Mouse (Mus musculus) kidney, postnatal 0 days (tissue): ENCODE measurements around the gene Letm1. TPM values are rescaled to one million over a fixed set of nuclear protein-coding genes. Genes with fewer than 3 reads are reported as not detected.

Source experiments
- ATAC-seq: fragments of 200-750 bp; cut with Nextera tagmentation; replicated peaks from 2 replicates; pipeline ENCODE4 v1.8.0; 2017; ENCODE audit warnings: low read depth, moderate number of reproducible peaks, moderate TSS enrichment, moderate library complexity; ENCODE audit not compliant: low FRiP score
- DNase-seq: peaks from one replicate; pipeline ENCODE4 v3.0.0-alpha.2; 2016; ENCODE audit warnings: low spot score
- H3K27ac ChIP-seq: fragments of 300-500 bp; sonication (generic); 2 replicates; pipeline ENCODE4 v1.5.1; 2014; ENCODE audit warnings: mild to moderate bottlenecking
- H3K27me3 ChIP-seq: fragments of 300-500 bp; sonication (generic); 2 replicates; pipeline ENCODE4 v1.6.1; 2014; ENCODE audit warnings: low read length, mixed read lengths; ENCODE audit not compliant: insufficient read depth
- H3K36me3 ChIP-seq: fragments of 300-500 bp; sonication (generic); 2 replicates; pipeline ENCODE4 v1.6.1; 2014; ENCODE audit warnings: low read length, mixed read lengths; ENCODE audit not compliant: insufficient read depth
- H3K4me1 ChIP-seq: fragments of 300-500 bp; sonication (generic); replicated peaks from 2 replicates; pipeline ENCODE4 v1.6.1; 2014; ENCODE audit warnings: antibody characterized with exemption, low read length, mixed read lengths; ENCODE audit not compliant: insufficient read depth
- H3K4me2 ChIP-seq: fragments of 300-500 bp; sonication (generic); 2 replicates; pipeline ENCODE4 v1.6.1; 2014; ENCODE audit warnings: mild to moderate bottlenecking, low read length, moderate library complexity, mixed read lengths
- H3K4me3 ChIP-seq: fragments of 300-500 bp; sonication (generic); replicated peaks from 2 replicates; pipeline ENCODE4 v1.5.1; 2014; ENCODE audit warnings: low read depth, low read length
- H3K9ac ChIP-seq: fragments of 300-500 bp; sonication (generic); 2 replicates; pipeline ENCODE4 v1.6.1; 2014; ENCODE audit warnings: low read depth, low read length
- H3K9me3 ChIP-seq: fragments of 300-500 bp; sonication (generic); replicated peaks from 2 replicates; pipeline ENCODE4 v1.6.1; 2016; ENCODE audit warnings: low read length, inconsistent platforms, mixed read lengths
- CTCF ChIP-seq: IDR thresholded peaks from 2 replicates; pipeline ENCODE4 v1.5.1; 2016; ENCODE audit warnings: antibody characterized with exemption, low read depth, mild to moderate bottlenecking, moderate library complexity
- WGBS: fragments of 180-500 bp; shearing (Covaris S2); extraction: QIAGEN DNeasy Blood & Tissue Kit; methylation state at CpG from one replicate; pipeline ENCODE4 v1.1.7; 2014; 5-methylcytosine and 5-hydroxymethylcytosine counted together
- polyA plus RNA-seq: library from polyadenylated mRNA; unstranded; fragments of >200 nt; fragmentation: Nextera tagmentation; extraction: Ambion mirVana; gene quantifications from 2 replicates; pipeline ENCODE4 v1.2.1, GENCODE M21; 2015

Letm1 gene
- polyA plus RNA-seq, 1 experiment from 2014 or later: 53.4 TPM

- 95% methylated on average over 5 of the region's 5 CpGs for WGBS
- no peak overlapping the region for H3K27ac ChIP-seq
- no peak overlapping the region for H3K4me2 ChIP-seq
- H3K36me3 ChIP-seq: no peaks in the 10 kb centered on the region
- H3K4me1 ChIP-seq: peaks cover 21% of the 10 kb centered on the region
- H3K9ac ChIP-seq: no peak overlapping the region
- DNase-seq (no peak), ATAC-seq (no peak)
- H3K9me3 ChIP-seq: no peaks in the 10 kb centered on the region
- TF ChIP-seq CTCF: no peak
- no peaks in the 10 kb centered on the region for H3K27me3 ChIP-seq
- no peak overlapping the region for H3K4me3 ChIP-seq
These were observed 64.2 kb downstream of the Letm1 start for GRCm38 (mm10) chr5:33718460-33718859.

DNA sequence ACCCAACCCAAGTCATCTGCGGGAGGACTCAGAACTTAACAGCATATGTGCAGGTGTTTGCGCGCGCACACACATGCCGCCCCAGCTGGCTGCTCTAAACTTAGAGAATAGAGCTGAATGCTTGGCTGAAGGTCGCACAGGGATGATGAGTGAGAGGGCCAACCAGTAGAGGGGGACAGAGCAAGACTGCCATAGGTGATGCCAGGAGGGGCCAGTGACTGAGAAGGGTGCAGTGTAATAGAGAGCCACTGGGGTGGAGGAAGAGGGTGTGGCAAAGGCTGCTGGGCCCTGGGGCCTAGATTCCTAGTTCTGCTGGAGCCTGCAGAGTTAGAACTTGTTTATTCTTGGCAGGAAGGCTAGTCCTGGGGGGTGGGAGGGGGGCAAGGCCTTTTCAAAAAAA lies 66.2 kb downstream of the Letm1 start:
- peaks cover 7% of the 10 kb centered on the region; the same call in 1 of the 2 replicates for H3K4me1 ChIP-seq
- H3K4me2 ChIP-seq: no peak overlapping the region
- H3K9ac ChIP-seq: no peak overlapping the region
- H3K4me3 ChIP-seq: no peak overlapping the region
- no peaks in the 10 kb centered on the region for H3K27me3 ChIP-seq
- H3K9me3 ChIP-seq: no peaks in the 10 kb centered on the region
- H3K36me3 ChIP-seq: no peaks in the 10 kb centered on the region
- H3K27ac ChIP-seq: no peak overlapping the region
- peak; percentile 56 for TF ChIP-seq CTCF
- 0 out of 2 replicates have a peak, but pooled peaks have one; percentile 41 for ATAC-seq
- WGBS: 75% methylated on average over 6 of the region's 6 CpGs
- DNase-seq: peak; percentile 56

DNA sequence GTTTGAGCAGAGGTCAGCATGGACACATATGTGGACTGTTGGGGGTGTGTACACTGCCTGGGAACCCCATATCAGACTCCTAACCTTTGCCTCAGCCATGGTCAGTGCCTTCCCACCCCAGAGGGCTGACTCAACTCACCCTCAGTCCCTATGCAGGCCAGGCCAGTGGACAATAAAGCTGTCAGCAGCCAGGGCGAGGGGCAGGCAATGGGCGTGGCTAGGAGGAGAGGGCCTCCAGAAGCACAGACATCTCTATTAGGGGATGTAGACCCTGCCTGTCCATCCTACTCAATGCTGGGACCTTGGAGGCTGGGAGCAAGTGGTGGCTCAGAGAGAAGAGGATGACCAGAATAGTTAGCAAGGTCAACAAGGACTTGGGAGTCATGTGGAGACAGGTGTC lies 67.4 kb downstream of the Letm1 start:
- H3K27me3 ChIP-seq: no peaks in the 10 kb centered on the region
- H3K4me3 ChIP-seq: no peak overlapping the region
- H3K9ac ChIP-seq: no peak overlapping the region
- no peak overlapping the region for H3K4me2 ChIP-seq
- H3K9me3 ChIP-seq: no peaks in the 10 kb centered on the region
- no peak overlapping the region for H3K27ac ChIP-seq
- ATAC-seq (no peak), DNase-seq (no peak)
- 52% methylated on average over 2 of the region's 2 CpGs for WGBS
- H3K36me3 ChIP-seq: no peaks in the 10 kb centered on the region
- no peaks in the 10 kb centered on the region for H3K4me1 ChIP-seq
- no peak for TF ChIP-seq CTCF

DNA sequence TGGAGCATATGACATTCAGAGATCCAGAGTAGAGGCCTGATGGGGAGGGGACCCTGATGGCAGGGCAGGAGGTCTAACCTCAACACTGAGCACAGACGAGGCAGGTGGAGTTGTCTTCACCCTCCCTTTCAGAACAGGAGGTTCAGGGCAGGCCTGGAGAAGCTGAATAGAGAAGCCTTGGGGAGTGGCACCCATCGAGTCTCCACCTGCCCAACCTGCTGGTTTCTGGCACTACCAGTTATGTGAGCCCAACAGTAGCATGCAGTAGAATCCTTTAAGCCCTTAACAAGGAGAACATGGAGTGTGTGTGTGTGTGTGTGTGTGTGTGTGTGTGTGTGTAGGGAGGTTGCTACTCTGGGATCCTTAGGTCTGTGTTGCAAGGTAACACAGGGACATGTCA lies 70.1 kb downstream of the Letm1 start:
- peaks cover 6% of the 10 kb centered on the region for H3K4me1 ChIP-seq
- no peak for ATAC-seq
- no peak overlapping the region for H3K4me2 ChIP-seq
- H3K9ac ChIP-seq: no peak overlapping the region
- no peaks in the 10 kb centered on the region for H3K36me3 ChIP-seq
- WGBS: 73% methylated on average over 2 of the region's 2 CpGs
- H3K4me3 ChIP-seq: no peak overlapping the region
- DNase-seq: no peak
- TF ChIP-seq CTCF: no peak
- no peaks in the 10 kb centered on the region for H3K27me3 ChIP-seq
- no peak overlapping the region for H3K27ac ChIP-seq
- H3K9me3 ChIP-seq: no peaks in the 10 kb centered on the region

DNA sequence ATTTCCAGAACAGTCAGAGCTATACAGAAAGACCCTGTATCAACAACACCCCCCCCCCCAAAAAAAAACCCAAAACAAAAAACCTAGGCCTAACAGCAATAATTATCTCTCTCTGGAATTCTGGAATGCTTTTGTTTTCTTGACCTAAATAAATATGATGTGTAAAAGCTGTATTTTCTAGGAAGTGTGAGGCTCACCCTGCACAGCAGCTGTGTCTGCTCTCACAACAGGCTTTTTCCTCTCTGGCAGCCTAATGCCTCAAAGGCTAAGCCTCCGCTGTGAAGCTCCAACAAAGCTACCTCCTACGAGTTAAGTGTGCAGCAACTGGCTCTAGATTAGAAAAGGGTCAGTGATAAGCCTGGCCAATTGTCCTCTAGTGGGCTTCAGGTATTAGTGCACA lies 73.6 kb downstream of the Letm1 start:
- Histone ChIP-seq H3K9me3 (no peaks in the 10 kb centered on the region), H3K27me3 (no peaks in the 10 kb centered on the region), H3K27ac (no peak overlapping the region), H3K36me3 (no peaks in the 10 kb centered on the region), H3K4me2 (no peak overlapping the region), H3K4me3 (no peak overlapping the region), H3K4me1 (peaks cover 34% of the 10 kb centered on the region), H3K9ac (no peak overlapping the region)
- TF ChIP-seq CTCF: no peak
- 35% methylated on average over 2 of the region's 2 CpGs for whole genome bisulfite sequencing
- DNase-seq (peak; percentile 89), ATAC-seq (no peak)

DNA sequence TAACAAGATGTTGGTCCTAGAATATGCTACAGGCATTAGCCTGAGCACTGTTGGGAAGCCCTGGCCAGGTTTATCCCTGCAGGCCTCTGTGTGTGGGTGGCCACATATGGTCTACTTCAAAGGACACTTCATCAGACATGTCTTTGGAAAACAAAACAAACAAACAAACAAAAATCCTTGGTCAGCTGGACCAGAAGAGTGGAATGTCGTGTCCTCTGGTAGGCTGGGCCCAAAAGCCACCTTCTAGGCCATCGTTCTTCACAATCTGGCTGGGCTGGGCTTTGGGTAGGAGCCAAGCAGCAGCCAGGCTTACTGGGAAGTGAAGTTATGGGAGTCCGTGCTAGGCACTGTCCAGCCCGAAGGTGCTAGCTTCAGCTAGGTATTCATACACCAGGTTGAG lies 75.5 kb downstream of the Letm1 start:
- no peaks in the 10 kb centered on the region for H3K36me3 ChIP-seq
- H3K4me1 ChIP-seq: peaks cover 38% of the 10 kb centered on the region
- no peak for ATAC-seq
- no peaks in the 10 kb centered on the region for H3K9me3 ChIP-seq
- H3K4me3 ChIP-seq: no peak overlapping the region
- 42% methylated on average over 4 of the region's 4 CpGs for WGBS
- DNase-seq: peak; percentile 69
- H3K27ac ChIP-seq: peak overlapping the region; percentile 31; the same call in 1 of the 2 replicates
- H3K4me2 ChIP-seq: no peak overlapping the region
- H3K27me3 ChIP-seq: no peaks in the 10 kb centered on the region
- no peak for TF ChIP-seq CTCF
- no peak overlapping the region for H3K9ac ChIP-seq

DNA sequence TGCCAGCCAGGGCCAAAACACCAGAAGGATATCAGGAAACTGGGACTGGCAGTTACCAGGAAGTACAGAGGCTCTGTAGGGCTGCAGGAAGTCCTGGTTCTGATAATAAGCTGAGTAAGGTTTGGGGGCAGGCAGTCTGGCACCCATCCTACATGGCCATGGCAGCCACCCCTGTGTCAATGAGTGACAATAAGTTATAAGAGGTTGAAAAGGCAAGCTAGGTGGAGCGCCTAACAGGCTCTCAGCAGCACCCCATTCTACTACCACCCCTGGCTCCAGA lies 76.3 kb downstream of the Letm1 start:
- Histone ChIP-seq H3K4me3 (no peak overlapping the region), H3K4me2 (no peak overlapping the region), H3K27me3 (no peaks in the 10 kb centered on the region), H3K9ac (no peak overlapping the region), H3K9me3 (no peaks in the 10 kb centered on the region), H3K36me3 (no peaks in the 10 kb centered on the region), H3K4me1 (peaks cover 41% of the 10 kb centered on the region), H3K27ac (peak overlapping the region; percentile 21; the same call in 1 of the 2 replicates)
- WGBS: 95% methylated on average over 1 of the region's 1 CpGs
- no peak for ATAC-seq
- TF ChIP-seq CTCF: no peak
- DNase-seq: no peak
